Mouse (Mus musculus): Measurements from ENCODE around the gene Pogz. TPM values are rescaled to one million over a fixed set of nuclear protein-coding genes. Genes with fewer than 3 reads are reported as not detected.
A peak's percentile ranks its signal among the peaks of the same experiment; 100 is the strongest.

Gene Pogz
- total RNA-seq (2022): 10 to 100 TPM; 52.5 to 66.4 (median 60.5) TPM

GRCm38 (mm10) chr3:94837183-94837890 is at the start of gene Pogz:
TSS of gene Pogz (plus strand) at chr3:94837567.
- peak; percentile 80 to 96 for DNase-seq (ENCODE audit: low spot score in 2 of 2)

DNA sequence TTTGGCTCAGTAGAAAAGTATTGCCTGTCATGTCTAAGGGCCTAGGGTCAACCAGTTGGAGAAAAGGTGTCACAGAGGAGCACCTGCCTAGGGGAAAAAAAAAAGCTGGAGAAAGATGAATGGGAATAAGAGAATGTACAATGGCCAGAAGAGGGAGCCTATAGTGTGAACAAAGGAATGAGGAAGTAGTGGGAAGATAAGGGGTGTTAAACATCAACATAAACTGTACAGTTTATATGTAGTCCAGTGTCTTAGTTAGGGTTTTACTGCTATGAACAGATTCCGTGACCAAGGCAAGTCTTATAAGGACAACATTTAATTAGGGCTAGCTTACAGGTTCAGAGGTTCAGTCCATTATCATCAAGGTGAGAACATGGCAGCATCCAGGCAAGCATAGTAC is 48.3 kb upstream of the Pogz start:
- DNase-seq (ENCODE audit: low spot score in 2 of 2): no peak

GRCm38 (mm10) chr3:94789516-94789915 is 47.9 kb upstream of the Pogz start:
- DNase-seq (ENCODE audit: low spot score in 2 of 2): no peak

DNA sequence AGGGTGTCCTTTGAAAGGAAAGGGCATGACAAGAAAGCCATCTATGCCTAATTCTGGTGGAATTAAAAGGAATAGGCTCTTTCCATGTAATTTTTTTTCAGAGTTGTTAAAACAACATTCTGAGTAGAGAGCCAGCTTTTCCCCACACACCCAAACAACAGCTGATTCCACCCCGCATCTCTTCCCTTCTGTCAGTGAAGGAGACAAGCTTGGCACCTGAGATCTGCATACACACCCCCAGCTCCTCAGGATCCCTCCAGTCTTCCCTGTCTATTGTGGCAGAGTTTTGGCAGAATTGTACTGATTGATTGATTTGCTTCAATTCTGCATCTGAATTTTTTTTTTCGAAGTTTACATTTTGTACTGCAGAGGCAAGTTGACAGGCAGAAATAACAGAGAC is 45.1 kb upstream of the Pogz start:
- DNase-seq (ENCODE audit: low spot score in 2 of 2): no peak

GRCm38 (mm10) chr3:94793672-94794071 is 43.7 kb upstream of the Pogz start:
- no peak for DNase-seq (ENCODE audit: low spot score in 2 of 2)

DNA sequence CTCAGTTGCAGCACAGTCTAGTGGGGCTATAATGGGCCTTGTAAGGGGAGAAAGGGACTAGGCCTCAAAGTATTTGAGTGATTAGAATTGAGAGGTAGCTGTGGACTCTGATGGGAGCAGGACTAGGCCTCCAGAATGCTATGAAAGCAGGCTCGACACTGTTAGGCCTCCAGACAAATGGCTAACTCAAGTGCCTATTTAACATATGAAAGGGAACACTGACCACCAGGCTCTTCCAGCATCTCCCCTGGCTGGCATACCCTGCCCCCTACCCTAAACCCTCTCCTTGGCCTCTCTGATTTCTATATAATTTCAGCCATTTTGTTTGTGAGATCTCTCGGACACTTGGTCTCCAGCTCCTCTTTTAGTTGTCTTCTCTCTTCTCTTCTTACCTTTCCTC is 43.0 kb upstream of the Pogz start:
- no peak for DNase-seq (ENCODE audit: low spot score in 2 of 2)

- no peak for DNase-seq (ENCODE audit: low spot score in 2 of 2)
Observed at GRCm38 (mm10) chr3:94795596-94796140, 41.7 kb upstream of the Pogz start.

GRCm38 (mm10) chr3:94796181-94796580 is 41.2 kb upstream of the Pogz start:
- DNase-seq (ENCODE audit: low spot score in 2 of 2): no peak

- DNase-seq (ENCODE audit: low spot score in 2 of 2): no peak
Observed at GRCm38 (mm10) chr3:94804146-94804545, 33.2 kb upstream of the Pogz start.

DNA sequence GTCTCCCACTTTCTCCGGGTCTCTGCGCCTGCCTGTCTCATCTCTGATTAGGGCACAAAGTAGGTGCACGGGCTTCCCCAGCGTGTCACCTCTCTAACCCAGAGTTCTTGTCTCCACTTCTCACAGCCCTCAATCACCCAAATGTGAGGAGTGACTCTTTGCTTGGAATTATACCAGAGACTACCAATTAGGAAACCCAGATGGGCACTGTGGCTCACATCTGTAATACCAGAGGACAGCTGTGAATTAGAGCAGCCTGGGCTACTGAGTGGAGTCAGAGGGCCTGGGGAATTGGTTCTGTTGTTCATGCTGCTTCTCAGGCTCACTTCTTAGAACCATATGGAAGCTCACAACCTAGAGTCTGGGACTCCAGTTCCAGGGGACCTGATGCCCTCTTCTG is 32.4 kb upstream of the Pogz start:
- DNase-seq (ENCODE audit: low spot score in 2 of 2): no peak

- no peak for DNase-seq (ENCODE audit: low spot score in 2 of 2)
Observed at GRCm38 (mm10) chr3:94808296-94808695, 29.1 kb upstream of the Pogz start.

DNA sequence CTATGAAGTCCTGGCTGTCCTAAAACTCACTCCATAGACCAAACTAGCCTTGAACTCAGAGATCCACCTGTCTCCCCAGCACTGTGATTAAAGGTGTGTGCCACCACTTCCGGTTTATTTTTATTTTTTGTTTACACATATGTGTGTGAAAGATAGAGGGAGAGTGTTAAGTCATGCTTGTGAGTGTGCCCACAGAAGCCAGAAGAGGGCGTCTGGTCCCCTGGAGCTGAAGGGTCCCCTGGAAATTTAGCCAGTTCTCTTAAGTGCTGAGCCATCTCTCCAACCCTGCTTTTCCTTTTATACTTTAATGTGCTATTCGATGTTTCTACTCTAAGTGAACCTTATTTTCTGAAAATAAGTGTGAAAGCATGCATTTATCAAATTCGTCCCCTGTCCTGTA is 25.7 kb upstream of the Pogz start:
- DNase-seq (ENCODE audit: low spot score in 2 of 2): no peak

DNA sequence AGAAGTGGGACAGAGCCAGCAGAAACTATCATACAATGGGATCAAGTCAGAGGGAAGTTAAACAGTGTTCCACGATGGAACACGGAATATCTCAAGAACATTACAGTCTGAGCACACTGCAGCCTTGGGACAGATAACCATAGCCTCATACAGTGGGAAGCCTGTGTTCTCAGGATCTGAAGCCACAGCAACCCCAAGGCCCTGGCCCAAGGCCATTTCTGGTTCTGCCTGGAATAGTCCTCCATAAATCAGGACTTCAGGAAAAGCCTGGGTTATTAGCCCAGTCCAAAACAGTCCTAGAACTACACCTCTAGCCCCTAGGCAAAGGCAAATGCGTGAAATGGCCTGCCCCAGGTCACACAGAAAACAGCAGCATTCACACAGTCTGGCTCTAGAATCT is 23.7 kb upstream of the Pogz start:
- no peak for DNase-seq (ENCODE audit: low spot score in 2 of 2)

DNA sequence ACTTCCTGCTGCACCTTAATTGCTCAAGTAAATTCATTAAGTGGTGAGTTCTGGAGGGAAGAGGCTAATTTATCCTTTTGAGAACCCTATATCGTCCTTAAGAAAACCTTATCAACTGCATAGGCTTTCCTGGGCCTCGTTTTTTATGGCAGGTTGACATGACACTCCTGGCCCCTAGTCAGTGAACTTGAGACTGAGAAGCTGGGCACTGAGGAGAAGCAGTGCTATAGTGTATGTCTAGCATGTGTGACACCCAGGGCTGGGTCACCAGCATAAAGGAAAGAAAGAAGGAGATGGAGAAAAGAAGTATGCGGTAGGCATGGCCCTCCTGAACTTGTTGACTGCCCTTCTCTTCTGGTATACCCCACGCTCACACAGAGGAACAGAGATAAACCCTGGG is 23.3 kb upstream of the Pogz start:
- DNase-seq (ENCODE audit: low spot score in 2 of 2): no peak

DNA sequence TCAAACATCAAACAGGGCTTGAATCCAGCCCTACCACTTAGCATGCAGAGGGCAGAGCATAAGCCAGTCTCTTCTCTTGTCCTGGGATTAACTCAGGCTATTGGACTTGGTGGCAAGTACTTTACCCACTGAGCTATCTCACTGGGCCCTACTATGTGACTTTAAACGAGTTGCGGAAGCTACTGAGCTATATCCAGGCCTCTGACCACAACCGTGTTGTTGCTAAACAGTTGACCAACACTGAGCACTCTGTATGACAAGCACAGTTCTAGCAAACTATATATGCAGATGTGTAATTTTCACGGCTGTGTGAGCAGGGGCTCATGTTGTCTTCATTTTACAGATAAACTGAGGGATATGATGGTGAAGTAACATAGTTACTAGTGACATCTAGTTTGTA is 22.7 kb upstream of the Pogz start:
- DNase-seq (ENCODE audit: low spot score in 2 of 2): no peak

DNA sequence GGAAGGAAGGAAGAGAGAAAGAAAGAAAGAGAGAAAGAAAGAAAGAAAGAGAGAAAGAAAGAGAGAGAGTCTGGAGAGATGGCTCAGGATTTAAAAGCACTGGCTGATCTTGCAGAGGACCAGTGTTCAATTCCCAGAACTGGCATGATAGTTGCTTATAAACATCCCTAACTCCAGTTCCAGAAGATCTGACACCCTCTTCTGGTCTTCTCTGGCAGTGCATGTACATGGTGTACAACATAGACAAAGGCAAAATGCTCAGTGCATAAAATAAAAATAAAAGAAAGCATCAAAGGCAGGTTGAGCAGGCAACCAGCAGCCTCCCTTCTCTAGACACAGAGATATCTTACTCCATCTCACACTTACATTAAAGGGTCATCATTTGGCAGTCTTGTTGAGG is 21.8 kb upstream of the Pogz start:
- no peak for DNase-seq (ENCODE audit: low spot score in 2 of 2)

- no peak for DNase-seq (ENCODE audit: low spot score in 2 of 2)
Observed at GRCm38 (mm10) chr3:94817731-94818130, 19.6 kb upstream of the Pogz start.

DNA sequence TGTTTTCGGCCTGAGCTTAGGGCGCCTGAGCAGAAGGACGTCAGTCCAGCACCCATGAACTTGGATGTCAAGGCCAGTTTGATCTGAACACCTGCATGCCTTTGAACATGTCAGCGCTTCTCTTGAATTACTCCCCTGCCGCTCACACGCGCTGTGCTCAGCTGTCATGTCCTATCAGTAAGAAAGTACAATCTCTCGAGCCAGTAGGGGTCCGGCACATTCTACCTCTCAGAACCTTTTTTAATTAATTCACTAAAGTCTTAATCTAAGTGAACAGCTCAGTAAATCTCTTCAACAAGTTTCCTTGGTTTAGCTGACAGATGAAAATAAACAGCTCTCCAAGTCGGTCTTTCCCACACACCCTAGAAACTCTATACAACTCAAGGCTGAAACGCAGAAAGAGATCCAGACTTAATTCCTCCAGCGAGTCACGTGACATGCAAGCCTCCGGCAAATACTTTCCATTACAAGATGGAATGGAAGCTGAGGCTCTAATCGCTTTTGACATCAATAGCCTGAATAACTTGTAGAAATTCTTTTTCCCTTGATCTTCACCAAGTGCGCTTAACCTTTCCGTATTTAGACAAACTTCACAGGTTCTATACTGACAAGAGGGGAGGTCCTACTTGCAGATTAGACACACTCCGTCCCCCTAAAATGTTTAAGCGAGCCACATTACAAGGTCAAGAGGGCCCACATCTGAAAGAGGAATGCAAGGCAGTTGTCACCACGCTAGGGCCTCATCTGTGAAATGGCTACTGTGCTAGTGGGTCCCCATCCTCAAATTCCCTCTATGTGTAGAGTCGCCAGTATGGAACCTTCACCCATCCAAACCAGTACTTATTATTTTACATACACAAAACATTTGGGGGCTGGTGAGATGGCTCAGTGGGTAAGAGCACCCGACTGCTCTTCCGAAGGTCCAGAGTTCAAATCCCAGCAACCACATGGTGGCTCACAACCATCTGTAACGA is 17.6 kb upstream of the Pogz start:
- no peak for DNase-seq (ENCODE audit: low spot score in 2 of 2)

DNA sequence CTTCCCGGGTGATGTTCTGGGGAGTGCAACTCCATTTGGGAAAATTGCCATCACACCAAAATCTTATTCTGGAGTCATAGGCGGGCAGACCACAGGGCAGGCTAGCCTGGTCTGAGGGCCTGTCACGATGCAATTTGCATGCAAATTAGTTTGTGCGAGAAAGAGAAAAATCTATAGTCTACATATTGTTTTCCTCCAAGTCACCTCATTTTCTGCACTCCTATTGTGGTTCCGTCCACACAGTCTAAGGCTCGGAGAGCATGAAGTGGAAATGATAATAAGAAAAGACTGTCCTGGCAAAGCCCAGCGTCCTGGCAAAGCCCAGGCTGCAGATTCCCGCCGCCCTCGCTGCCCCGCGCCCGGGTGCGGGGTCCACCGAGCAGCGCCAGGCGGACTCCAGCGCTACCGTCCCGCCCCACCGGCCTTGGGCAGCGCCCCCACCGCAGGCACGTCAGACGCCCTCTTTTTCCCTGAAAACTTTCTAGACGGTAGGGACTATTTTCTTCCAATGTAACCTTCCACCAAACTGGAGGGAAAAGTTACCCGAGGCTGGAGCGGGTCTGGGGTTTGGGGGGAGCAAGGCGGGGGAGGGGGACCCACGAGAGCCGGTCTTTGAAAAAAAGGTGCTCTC is 16.2 kb upstream of the Pogz start:
- DNase-seq (ENCODE audit: low spot score in 2 of 2): peak in 1 of 2 experiments; percentile 13

GRCm38 (mm10) chr3:94822082-94822481 is 15.3 kb upstream of the Pogz start:
- DNase-seq (ENCODE audit: low spot score in 2 of 2): no peak

DNA sequence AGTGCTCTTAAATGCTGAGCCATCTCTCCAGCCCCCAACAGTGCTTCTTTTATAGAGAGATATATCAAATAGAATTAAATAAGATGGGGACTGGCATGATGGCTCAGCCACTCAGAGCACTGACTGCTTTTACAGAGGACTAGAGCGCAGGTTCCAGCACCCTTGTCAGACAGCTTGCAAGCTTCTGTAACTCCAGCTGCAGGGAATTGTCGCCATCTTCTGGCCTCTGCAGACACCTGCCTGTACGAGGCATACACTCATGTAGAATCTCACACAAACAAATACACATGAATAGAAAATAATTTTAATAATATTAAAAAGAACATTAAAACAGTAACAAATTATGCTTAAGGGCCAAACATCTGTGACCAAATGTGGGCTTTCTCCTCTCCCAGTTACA is 13.3 kb upstream of the Pogz start:
- DNase-seq (ENCODE audit: low spot score in 2 of 2): no peak

- no peak for DNase-seq (ENCODE audit: low spot score in 2 of 2)
Observed at GRCm38 (mm10) chr3:94832100-94832499, 5.3 kb upstream of the Pogz start.
